Comparison of ENCODE assay signal across 9 mouse cellular contexts in genomic region chr9:77802461-77802860, GRCm38 (mm10). TPM values are rescaled to one million over a fixed set of nuclear protein-coding genes. Genes with fewer than 3 reads are reported as not detected.
A peak's percentile ranks its signal among the peaks of the same experiment; 100 is the strongest.
DNase-seq lines count a peak whose midpoint lies in the region; ATAC-seq and TF ChIP-seq lines count a peak whose summit lies in the region.
"Had no signal": no experiment of that assay in that cellular context is flagged by ENCODE, and none has a peak within 500 bp of the region (broad histone marks: within the 10 kb centered on the region; RNA-seq: fewer than 3 reads in every experiment).

No protein-coding gene starts in this region.

- TF ChIP-seq EP300 in liver, embryonic 14.5 days (IDR thresholded peaks at IDR 0.05; ENCODE audit: low read depth): no peak

- no peaks in the 10 kb centered on the region for H3K36me3 ChIP-seq in kidney, adult 2 months (ENCODE audit: control insufficient read depth, insufficient read depth, low read length)
- no peaks in the 10 kb centered on the region for H3K36me3 ChIP-seq in thymus, adult 2 months (ENCODE audit: control insufficient read depth, insufficient read depth, low read length)
- no peaks in the 10 kb centered on the region for H3K36me3 ChIP-seq in liver, embryonic 14.5 days (replicated peaks; ENCODE audit: control insufficient read depth, insufficient read depth, low read depth)
- H3K36me3 ChIP-seq: liver, embryonic 15.5 days had no signal

- no peak for TF ChIP-seq POLR2A in kidney, adult 2 months (IDR thresholded peaks at IDR 0.05; ENCODE audit: low read depth, low read length)
- TF ChIP-seq POLR2A in thymus, adult 2 months (IDR thresholded peaks at IDR 0.05; ENCODE audit: control insufficient read depth, extremely low read depth, insufficient read depth, low read length, poor library complexity): no peak
- TF ChIP-seq POLR2A in bone marrow macrophage, adult 2 months (IDR thresholded peaks at IDR 0.05; ENCODE audit: borderline replicate concordance, low read depth, low read length): no peak

- no peak overlapping the region for H3K4me3 ChIP-seq in kidney, adult 2 months (ENCODE audit: insufficient read depth, low read depth, low read length)
- H3K4me3 ChIP-seq in thymus, adult 2 months (ENCODE audit: control insufficient read depth, insufficient read depth, low read length): no peak overlapping the region
- H3K4me3 ChIP-seq in bone marrow macrophage, adult 2 months (ENCODE audit: insufficient read depth, low read length): no peak overlapping the region
- no peak overlapping the region for H3K4me3 ChIP-seq in liver, embryonic 14.5 days (ENCODE audit: insufficient read depth in 1 of 2, low read depth in 2 of 2, low read length in 2 of 2)
- H3K4me3 ChIP-seq: liver, embryonic 15.5 days had no signal

- H3K4me1 ChIP-seq in kidney, adult 2 months (ENCODE audit: control insufficient read depth, insufficient read depth, low read length): no peaks in the 10 kb centered on the region; the same call in 1 of the 2 replicates
- H3K4me1 ChIP-seq in thymus, adult 2 months (replicated peaks; ENCODE audit: control insufficient read depth, insufficient read depth, low read length): no peaks in the 10 kb centered on the region
- 0 out of 2 replicates have a peak, but pooled peaks cover 3% of the 10 kb centered on the region for H3K4me1 ChIP-seq in bone marrow macrophage, adult 2 months (ENCODE audit: control insufficient read depth, insufficient read depth, low read length)
- H3K4me1 ChIP-seq in liver, embryonic 14.5 days (replicated peaks; ENCODE audit: control insufficient read depth in 2 of 2, insufficient read depth in 2 of 2, low read length in 1 of 2): no peaks in the 10 kb centered on the region

- no peak for ATAC-seq in liver, embryonic 14.5 days (ENCODE audit: insufficient read depth)

- H3K27ac ChIP-seq in kidney, adult 2 months (ENCODE audit: insufficient read depth, low read depth, low read length): no peak overlapping the region
- H3K27ac ChIP-seq in thymus, adult 2 months (ENCODE audit: control insufficient read depth, insufficient read depth, low read length): no peak overlapping the region
- H3K27ac ChIP-seq in bone marrow macrophage, adult 2 months (ENCODE audit: insufficient read depth, low read depth, low read length): no peak overlapping the region
- H3K27ac ChIP-seq in liver, embryonic 14.5 days: no peak overlapping the region
- H3K27ac ChIP-seq: liver, embryonic 15.5 days had no signal

- TF ChIP-seq CTCF in kidney, adult 2 months (conservative IDR thresholded peaks at IDR 0.05; ENCODE audit: insufficient read depth, insufficient read length, low read depth, low read length): peak; percentile 66
- TF ChIP-seq CTCF in thymus, adult 2 months (IDR thresholded peaks at IDR 0.05; ENCODE audit: borderline replicate concordance, control insufficient read depth, extremely low read depth, insufficient read depth, low read length, poor library complexity): no peak
- TF ChIP-seq CTCF in bone marrow macrophage, adult 2 months (IDR thresholded peaks at IDR 0.05; ENCODE audit: low read depth, low read length): peak; percentile 64
- peak; percentile 65 for TF ChIP-seq CTCF in liver, embryonic 14.5 days (IDR thresholded peaks at IDR 0.05; ENCODE audit: low read depth)

- H3K9me3 ChIP-seq in liver, embryonic 14.5 days (ENCODE audit: control insufficient read depth, low read length): no peaks in the 10 kb centered on the region
- H3K9me3 ChIP-seq: liver, embryonic 15.5 days had no signal

- peak; percentile 39 for DNase-seq in kidney, adult 2 months
- DNase-seq in kidney, postnatal 14 days: no peak
- peak; percentile 14 for DNase-seq in thymus, adult 2 months
- no peak for DNase-seq in thymus, adult 18-20 months
- DNase-seq in liver, embryonic 14.5 days (ENCODE audit: low read depth in 3 of 3, low spot score in 3 of 3): peak in 1 of 3 experiments; percentile 29
- DNase-seq in thymus, postnatal 14 days: peak; percentile 38
- DNase-seq in urinary bladder, postnatal 36 days (ENCODE audit: low spot score in 2 of 2): no peak

- H3K27me3 ChIP-seq in kidney, adult 2 months (replicated peaks; ENCODE audit: control insufficient read depth, insufficient read depth, low read length): no peaks in the 10 kb centered on the region
- no peaks in the 10 kb centered on the region for H3K27me3 ChIP-seq in thymus, adult 2 months (ENCODE audit: control insufficient read depth, insufficient read depth, low read length)
- H3K27me3 ChIP-seq in liver, embryonic 14.5 days (ENCODE audit: control insufficient read depth, insufficient read depth, low read length): no peaks in the 10 kb centered on the region
- H3K27me3 ChIP-seq: liver, embryonic 15.5 days had no signal

- H3K9ac ChIP-seq in liver, embryonic 14.5 days (replicated peaks): no peak overlapping the region
- H3K9ac ChIP-seq: liver, embryonic 15.5 days had no signal

- 56% methylated on average over 7 of the region's 7 CpGs for WGBS in kidney, adult 2 months
- WGBS in thymus, adult 2 months: 66% methylated on average over 7 of the region's 7 CpGs
- 44% methylated on average over 7 of the region's 7 CpGs for WGBS in liver, embryonic 14.5 days (ENCODE audit: insufficient replicate concordance)

- H3K4me2 ChIP-seq in liver, embryonic 14.5 days (ENCODE audit: low read depth): no peak overlapping the region
- H3K4me2 ChIP-seq: liver, embryonic 15.5 days had no signal

RNA-seq across cellular contexts. Expression of gene Gclc, which starts 48.1 kb away (rescaled TPM):
- polyA plus RNA-seq in kidney, adult 2 months (2012; rRNA removed): 88.7 and 99.9 TPM in 2 replicates
- 24.7 and 26.6 TPM in 2 replicates for polyA plus RNA-seq in thymus, adult 2 months (2012; rRNA removed)
- polyA plus RNA-seq in bone marrow macrophage, adult 2 months (2012; ENCODE audit: insufficient read depth, insufficient read length, missing spikeins): 27.8 and 28.3 TPM in 2 replicates
- polyA plus RNA-seq in liver, embryonic 14.5 days (2012; rRNA removed): 24.1 and 30.9 TPM in 2 replicates
- polyA plus RNA-seq in liver, embryonic 14.5 days (2014; fragmentation: Nextera tagmentation; extraction: Ambion mirVana): 26.6 and 31.8 TPM in 2 replicates

Comparison
In these comparisons a context has a peak if more than half of its experiments do, and no peak if none do; other contexts are left out.
1. DNase-seq: peak in kidney, adult 2 months (single experiment), thymus, adult 2 months (single experiment) and thymus, postnatal 14 days (single experiment); none in kidney, postnatal 14 days (single experiment), thymus, adult 18-20 months (0 of 2) and urinary bladder, postnatal 36 days (0 of 2).